Mouse (Mus musculus): ENCODE data around the gene Acmsd.
"Not testable (repeated sequence)": the region's sequence is repeated elsewhere in the genome, so short reads cannot be mapped to it uniquely, and the experiment has no call there.

Gene Acmsd

GRCm38 (mm10) chr1:127729096-127729495 is at the start of gene Acmsd:
TSS of gene Acmsd (plus strand) at chr1:127729413.
- DNase-seq, result peak in 1 of 2 experiments; percentile 27

GRCm38 (mm10) chr1:127679498-127680133 is 49.6 kb upstream of the Acmsd start, which contains the start of gene Tmem163:
TSS of gene Tmem163 (minus strand) at chr1:127679548.
- peak; percentile 21 to 25 for DNase-seq

GRCm38 (mm10) chr1:127696533-127696932 is 32.7 kb upstream of the Acmsd start:
- no peak for DNase-seq

GRCm38 (mm10) chr1:127702187-127702586 is 27.0 kb upstream of the Acmsd start:
- no peak for DNase-seq

- no peak for DNase-seq
These were observed 22.9 kb upstream of the Acmsd start for GRCm38 (mm10) chr1:127706269-127706668.

- DNase-seq, result no peak
These were observed 12.8 kb upstream of the Acmsd start for GRCm38 (mm10) chr1:127716441-127716840.

- DNase-seq, result no peak
These were observed 10.9 kb upstream of the Acmsd start for GRCm38 (mm10) chr1:127718290-127718689.

- DNase-seq, result no peak
These were observed 5.6 kb upstream of the Acmsd start for GRCm38 (mm10) chr1:127723596-127723995.

GRCm38 (mm10) chr1:127731086-127731485 is 1.9 kb downstream of the Acmsd start:
- no peak for DNase-seq

- no peak for DNase-seq
These were observed 3.2 kb downstream of the Acmsd start for GRCm38 (mm10) chr1:127732435-127732834.

GRCm38 (mm10) chr1:127732841-127733240 is 3.6 kb downstream of the Acmsd start:
- DNase-seq, result no peak

- DNase-seq, result no peak
These were observed 6.1 kb downstream of the Acmsd start for GRCm38 (mm10) chr1:127735356-127735755.

GRCm38 (mm10) chr1:127750401-127751102 is 21.3 kb downstream of the Acmsd start:
- no peak for DNase-seq

- no peak for DNase-seq
These were observed 26.6 kb downstream of the Acmsd start for GRCm38 (mm10) chr1:127755806-127756205.

- DNase-seq, result no peak
These were observed 27.3 kb downstream of the Acmsd start for GRCm38 (mm10) chr1:127756331-127757163.

GRCm38 (mm10) chr1:127757164-127757545 is 27.9 kb downstream of the Acmsd start:
- not testable (repeated sequence) for DNase-seq

GRCm38 (mm10) chr1:127765468-127765867 is 36.3 kb downstream of the Acmsd start:
- no peak for DNase-seq

GRCm38 (mm10) chr1:127766741-127767140 is 37.5 kb downstream of the Acmsd start:
- DNase-seq, result no peak

- no peak for DNase-seq
These were observed 44.1 kb downstream of the Acmsd start for GRCm38 (mm10) chr1:127773198-127773802.

GRCm38 (mm10) chr1:127773803-127774500 is 44.7 kb downstream of the Acmsd start, which contains the start of gene Ccnt2:
TSS of gene Ccnt2 (plus strand) at chr1:127774164.
- DNase-seq, result peak; percentile 99

GRCm38 (mm10) chr1:127774501-127774880 is 45.3 kb downstream of the Acmsd start:
- peak; percentile 52 to 60 for DNase-seq

- no peak for DNase-seq
These were observed 46.0 kb downstream of the Acmsd start for GRCm38 (mm10) chr1:127775206-127775720.
